Mouse (Mus musculus): ENCODE measurements at regions not wholly inside any gene's neighbourhood (a gene's known extent, or its start where the extent isn't known, plus 50 kb on each side); places are given as distances from the start of the nearest gene placed in this dataset.

DNA sequence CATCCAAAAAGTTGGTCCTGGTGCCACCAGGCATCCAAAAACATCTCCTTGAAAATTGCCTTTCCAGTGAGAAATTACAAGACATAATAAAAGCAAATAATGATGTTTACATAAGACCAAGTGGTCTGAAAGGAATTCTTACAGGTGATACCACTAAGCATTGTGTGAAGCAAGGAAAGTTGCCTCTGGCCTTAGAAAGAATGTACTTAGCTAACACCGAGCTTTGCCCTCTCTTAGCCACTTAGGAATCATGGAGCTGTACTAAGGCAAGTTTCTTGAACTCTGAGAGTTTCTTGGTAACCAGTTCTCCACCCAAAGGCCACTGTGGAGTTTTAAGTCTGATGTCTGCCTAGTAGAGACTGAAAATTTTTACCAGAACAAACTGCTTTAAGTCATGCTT, 359.4 kb upstream of the Cdh11 start:
- DNase-seq (ENCODE audit: low spot score) = no peak

DNA sequence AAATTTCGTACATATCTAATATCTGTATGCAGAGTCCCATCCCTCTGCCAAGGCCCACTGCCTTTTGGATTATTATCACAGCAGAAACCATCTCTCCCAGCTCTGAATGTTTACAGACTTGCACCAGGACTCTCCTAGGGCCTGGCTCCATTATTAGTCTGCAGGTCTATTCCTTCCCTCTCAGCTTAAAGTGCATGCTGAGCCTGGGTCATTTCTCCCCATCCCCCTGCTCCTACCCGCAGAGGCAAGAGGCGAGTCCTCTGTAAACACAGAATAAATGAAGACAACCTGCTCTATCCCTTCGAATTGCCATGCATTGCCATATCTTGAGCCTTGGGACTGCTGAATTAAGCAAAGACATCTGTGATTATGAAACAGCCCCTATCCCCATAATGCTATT, 362.6 kb upstream of the Cdh11 start:
- DNase-seq (ENCODE audit: low spot score) = no peak

DNA sequence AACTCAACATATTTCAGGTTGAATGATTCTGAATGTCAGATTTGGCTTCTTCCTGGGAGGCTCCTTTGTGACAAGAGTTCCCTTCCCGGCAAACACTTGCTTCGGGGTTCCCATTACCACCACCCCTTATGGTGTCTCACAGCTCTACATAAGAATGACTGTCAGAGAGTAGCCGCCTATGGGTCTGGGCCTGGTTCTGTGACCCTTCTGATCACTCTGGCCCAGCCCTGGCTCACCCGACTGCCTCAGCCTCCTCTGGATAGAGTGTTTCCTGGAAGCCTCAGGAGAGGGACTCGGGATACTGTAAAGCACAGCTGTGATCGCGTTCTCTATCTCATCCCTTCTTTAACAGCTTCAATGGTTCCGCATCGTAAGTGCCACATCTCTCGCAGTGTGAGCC, 363.0 kb upstream of the Cdh11 start:
- no peak for DNase-seq (ENCODE audit: low spot score)

DNA sequence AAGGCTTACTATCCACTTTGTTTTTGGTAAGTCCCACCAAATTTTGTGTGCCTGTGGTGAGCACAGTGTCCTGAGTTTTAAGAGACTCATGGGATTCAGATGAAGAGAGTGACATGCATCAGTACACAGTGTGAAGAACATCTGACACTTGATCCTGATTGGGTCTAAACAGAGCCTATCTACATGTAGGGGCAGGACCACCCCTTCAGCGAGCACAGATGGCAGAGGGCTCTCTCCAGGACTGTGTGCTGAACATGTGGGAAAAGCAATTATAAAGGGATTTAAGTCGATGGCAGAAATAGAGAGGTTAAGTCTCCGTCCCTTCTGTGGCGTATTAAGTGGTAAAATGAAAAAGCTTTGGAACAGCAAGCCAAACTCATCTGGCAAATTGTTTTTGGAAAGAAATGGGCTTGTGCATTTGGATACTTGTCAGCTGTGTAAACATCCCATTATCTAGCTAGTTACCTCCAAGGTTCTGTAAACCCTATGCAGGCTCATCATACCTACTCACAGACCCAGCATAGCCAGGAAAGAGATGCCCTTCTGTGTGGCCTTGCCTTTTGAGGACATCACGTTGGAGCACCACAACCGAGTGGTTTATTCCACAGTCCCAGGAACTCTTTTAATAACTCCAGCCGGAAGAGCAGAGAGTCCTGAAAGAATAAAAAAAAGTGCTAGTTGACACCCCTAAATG, 381.3 kb upstream of the Cdh11 start:
- no peak for DNase-seq (ENCODE audit: low spot score)

DNA sequence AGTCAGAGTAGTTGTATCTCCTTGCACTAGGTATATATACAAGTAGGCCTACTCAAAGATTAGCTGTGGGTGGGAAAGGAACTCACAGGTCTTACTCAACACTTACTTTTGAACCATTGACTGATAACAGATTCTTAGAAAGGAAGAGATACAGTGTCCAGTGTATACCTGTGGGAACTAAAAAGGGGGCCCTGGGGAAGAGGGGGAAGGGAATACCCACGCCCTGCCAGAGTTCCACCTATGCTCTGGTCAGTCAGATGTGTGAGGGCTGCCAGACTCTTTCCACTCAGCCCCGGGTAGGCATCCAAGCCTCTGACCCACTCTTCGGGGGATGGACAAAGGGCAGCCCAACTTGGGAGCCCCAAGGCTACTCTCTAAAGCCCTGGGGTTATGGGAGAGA, 387.9 kb upstream of the Cdh11 start:
- no peak for DNase-seq (ENCODE audit: low spot score)

DNA sequence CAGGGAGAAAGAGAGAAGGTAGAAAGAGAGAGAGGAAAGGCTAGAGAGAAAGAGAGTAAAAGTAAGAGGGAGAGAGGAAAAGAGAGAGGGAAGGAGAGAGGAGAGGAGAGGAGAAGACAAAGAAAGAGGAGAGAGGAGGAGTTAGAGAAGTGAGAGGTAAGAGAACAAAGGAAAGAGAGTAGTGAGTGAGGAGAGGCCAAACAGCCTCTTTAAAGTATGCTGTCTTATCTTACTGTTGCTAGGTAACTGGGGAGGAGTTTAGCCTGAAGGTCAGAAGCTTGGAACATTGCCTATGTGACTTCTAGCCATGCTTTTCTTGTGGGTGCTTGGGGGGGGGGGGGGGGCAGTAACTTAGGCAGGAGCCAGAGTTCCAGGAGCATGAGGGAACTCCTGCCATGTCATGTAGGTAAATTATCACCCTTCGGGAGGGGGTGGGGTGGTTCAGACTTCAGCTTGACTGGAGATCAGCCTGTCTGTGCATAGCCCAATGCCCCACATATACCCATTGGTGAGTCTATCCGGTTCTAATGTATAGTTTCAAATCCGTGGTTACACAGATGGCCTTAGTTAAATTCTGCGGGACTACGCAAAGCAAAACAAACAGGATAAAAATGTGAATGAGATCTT, 388.5 kb upstream of the Cdh11 start:
- DNase-seq (ENCODE audit: low spot score) = no peak

DNA sequence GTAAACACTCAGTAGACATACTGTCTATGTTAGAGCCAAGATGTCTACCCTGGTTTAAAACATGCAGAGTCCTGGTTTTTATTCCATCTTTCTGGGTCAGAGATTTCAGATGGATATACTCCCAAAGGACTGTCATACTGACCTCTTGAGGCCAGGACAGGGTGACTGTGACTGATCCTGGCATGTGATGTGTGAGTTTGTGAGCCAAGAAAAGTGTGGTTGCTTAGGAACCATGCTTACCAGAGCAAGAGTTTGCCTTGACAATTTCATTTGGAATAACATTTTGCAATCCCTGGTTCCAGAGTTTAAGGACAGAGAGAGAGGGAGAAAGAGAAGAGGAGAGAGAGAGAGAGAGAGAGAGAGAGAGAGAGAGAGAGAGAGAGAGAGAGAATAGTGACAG, 395.2 kb upstream of the Cdh11 start:
- no peak for DNase-seq (ENCODE audit: low spot score)

DNA sequence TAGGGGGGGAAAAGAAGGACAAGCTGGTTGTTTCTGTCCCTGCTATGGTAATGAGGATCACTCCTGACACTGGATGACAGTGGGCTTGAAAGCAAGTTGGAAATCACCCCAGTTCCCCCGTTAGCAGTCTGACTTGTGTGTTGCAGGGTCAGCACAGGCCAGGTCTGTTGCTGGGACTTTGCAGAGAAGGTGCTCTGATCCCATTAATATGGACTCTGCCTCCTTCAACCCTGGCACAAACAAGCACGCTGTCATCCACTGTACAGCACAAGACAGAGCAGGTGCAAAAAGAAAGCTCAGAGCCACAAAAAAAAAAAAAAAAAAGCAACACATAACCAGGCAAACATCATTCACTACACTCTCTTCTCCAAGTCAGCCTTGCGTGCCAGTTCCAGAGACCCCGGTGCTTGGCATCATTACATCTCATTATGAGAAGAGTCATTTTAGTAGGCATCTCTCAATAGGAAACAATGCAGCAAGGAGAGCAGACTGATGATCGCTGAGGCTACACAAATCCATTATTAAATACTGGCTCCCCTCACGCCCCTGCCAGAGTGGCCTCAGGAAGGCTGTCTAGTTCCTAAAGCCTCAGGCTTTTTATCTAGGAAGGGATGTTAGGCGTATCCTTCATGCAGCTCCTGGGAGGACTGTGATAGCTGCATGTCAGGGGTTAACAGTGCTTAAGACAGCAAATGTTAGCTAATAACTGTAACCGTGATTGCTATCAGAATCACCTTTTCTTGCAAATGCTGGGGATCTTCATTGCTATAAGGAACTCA, 403.5 kb upstream of the Cdh11 start:
- no peak for DNase-seq (ENCODE audit: low spot score)

DNA sequence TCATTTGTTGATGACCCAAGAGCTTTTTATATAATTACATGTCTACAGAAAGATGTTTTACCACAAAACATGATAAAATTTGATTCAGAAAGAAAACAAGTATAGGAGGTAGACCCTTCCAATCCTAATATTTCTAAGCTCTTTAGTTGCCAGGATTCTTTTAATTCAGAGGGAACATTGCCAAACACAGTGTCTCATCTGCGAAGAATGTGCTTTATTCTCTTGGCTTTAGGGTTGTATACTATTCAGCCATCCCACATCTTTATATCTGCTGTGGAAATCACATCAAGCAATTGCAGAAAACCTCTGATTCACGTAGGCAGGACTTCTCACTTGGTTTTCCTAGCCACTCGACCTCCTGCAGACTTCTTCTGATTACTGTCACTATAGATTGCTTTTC, 412.8 kb upstream of the Cdh11 start:
- no peak for DNase-seq (ENCODE audit: low spot score)

DNA sequence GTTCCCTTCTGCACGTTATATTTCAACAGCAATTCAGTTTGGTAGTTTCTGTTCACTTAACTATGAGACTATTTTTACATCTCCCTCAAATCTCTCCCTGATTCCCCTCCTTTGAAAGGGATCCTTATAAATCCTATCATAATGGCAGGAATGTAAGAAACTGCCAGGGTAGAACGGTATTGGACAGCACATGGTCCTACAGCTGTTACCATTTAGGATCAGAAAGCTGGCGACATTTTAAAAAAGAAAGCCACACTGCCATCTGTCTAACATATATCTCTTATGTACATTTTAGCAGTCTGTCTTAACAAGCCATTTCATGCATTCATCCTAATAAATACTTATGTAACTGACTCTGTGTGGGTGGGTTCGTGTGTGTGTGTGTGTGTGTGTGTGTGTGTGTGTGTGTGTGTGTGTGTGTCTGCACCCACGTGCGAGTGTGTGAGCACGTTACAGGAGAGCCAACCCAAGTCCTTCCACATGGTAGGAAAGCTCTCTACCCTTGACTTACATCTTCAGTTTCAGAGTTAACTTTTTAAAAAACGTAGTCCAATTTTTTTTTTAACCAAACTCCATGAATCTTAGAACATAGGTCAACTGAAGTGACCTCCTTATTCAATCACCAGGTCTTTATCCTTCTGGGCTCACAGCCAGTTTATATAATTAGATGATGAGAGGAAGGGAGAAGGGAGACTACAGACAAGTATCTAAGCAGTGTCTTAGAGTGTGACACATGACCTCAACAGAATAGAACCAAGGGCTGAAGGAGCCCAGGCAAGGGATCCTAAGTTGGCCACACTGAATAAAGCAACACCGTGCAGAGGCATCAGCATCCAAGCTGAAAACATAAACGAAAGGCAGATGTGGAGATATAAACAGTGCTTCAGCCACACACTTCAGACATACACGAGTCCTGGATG, 414.5 kb upstream of the Cdh11 start:
- DNase-seq (ENCODE audit: low spot score) = no peak

DNA sequence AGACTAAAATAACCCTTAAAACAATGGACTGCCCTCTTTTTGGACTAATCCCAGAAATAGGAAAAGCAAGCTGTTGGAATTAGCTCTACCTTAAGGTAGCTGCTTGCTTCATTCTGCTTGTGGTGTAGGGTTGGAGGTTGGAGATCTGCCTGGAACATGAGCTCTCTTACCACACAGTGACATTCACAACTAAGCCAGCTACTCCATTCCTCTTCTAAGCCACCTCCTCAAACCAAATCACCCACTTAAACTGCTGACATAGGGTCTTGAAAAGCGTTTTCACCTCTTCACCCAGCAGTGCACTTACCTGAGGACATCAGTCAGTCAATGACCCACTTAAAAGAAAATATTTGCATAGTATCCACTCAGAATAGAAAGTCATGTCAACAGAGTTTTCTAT, 418.3 kb upstream of the Cdh11 start:
- no peak for DNase-seq (ENCODE audit: low spot score)

DNA sequence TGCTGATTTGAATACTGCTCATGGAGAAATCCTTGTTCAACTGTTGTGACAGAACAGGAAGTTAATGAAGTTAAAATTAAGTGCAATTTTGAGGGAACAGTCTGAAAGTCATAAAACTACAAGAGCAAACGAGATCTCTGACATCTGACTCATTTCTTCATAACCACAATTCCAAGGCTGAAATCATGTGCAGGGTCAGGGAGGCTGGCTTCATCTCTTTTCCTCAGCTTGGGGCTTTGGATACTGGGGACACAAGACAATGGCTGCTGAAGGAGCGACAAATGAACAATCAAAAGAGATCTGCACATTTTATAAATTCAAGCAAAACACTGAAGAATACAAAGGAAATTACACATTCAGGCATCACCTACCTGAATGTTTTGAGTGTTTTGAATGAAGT, 429.2 kb upstream of the Cdh11 start:
- no peak for DNase-seq (ENCODE audit: low spot score)

DNA sequence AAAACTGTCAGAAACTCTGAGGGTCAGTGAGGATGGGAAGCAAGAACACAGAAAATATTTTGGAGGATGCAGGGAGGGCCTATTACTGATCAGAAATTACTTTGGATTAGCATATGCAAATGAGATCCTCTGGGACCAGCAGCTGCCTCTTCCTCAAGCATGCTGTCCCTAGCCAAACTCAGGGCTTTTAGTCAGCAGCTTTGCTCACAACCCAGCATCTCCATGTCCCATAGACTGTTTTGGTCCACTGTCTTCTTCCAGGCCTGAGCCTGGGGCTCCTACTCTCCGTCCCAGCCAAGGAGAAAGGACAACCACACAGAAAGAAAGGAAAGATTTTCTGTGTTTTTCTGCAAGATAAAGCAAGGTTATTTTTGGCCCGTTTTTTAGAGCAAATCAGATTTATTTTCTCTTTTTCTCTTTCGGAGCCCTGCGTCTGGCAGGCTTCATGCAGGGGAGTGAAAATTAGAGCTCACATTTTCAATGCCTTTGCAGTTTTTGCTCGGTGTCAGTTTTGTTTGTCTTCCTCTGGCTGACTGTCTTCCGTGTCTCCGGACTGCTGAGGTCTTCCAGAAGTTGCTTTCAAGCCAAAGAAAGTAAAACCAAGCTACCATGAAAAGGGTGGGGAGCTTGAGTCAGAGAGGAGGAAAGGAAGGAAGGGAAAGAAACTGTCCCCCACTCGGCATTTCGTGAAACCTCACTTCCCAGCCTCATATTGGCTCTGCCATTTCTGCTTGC, 445.5 kb upstream of the Cdh11 start:
- no peak for DNase-seq (ENCODE audit: low spot score)

DNA sequence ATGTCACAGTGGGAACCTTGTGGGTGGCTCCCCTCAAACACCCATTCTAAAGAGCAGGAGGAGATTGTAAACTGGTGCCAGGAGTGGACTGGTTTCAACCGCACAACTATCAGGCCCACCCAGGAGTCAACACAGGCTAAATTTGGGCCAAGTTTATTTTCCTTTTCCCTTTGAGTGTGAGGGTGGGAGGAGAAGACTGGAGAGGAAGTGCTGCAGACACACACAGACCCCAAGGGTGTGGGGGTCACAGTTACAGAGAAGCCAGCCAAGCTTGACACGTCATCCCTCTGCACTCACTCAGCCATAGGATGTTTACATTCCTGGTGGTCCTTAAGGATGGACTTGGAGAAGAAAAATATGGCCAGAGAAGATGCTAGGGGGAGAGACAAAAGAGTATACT, 448.9 kb upstream of the Cdh11 start:
- DNase-seq (ENCODE audit: low spot score) = no peak

DNA sequence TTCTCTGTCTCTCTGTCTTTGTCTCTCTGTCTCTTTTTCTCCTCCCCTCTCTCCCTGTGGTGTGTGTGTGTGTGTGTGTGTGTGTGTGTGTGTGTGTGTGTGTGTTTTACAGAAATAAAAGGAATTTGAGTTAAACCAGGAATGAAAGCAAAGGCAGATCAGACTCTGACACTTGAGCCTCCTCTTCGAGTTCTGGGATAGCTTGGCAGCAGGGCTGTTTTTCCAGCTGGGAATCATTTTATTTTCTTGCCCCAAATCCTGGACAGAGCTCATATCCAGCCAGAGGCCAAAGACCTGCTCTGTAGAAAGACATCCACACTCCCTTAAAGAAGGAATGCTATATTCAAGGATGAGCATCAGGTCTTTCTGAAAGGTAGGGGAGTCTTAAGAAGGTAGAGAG, 450.2 kb upstream of the Cdh11 start:
- no peak for DNase-seq (ENCODE audit: low spot score)

DNA sequence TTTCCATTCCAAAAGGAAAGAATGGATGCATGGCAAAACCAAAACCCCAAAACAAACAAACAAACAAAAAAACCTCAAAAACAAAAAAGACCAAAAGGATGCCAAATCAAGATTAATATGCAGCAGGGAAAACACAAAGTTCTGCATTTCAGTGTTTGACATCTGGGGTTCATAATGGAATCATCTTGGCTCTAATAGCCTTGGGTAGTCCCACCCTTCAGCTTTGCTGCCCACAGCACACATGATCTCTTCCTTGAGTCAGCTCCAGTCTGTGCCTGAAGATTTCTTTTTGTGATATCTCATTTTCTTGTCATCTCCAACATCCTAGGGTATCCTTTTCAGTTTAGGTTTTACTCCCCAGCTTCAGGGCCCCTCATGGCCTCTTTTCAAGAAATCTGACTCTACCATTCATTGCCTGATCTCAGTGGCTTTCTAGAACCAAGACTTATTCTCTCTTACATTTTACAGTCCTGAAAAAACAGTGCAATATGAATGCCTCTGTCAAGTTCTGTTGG, 453.1 kb upstream of the Cdh11 start:
- DNase-seq (ENCODE audit: low spot score) = no peak

DNA sequence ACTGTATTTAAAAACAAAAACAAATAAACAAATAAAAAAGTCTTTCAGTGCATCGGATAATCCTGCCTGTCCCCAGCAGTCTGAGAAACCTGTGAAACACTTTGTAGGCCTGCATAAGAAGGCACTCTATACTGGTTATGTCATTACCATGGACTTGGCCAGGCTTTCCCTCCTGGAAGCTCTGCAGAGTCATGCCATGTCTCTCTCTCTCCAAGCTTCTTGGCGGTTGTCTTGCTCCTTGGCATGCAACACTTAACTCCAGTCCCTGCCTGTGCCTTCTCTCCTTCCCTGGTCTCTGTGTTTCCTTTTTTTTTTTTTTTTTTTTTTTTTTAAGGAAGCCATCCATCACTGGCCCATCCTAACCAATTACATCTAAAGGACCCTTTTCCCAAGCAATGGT, 458.7 kb upstream of the Cdh11 start:
- no peak for DNase-seq (ENCODE audit: low spot score)

DNA sequence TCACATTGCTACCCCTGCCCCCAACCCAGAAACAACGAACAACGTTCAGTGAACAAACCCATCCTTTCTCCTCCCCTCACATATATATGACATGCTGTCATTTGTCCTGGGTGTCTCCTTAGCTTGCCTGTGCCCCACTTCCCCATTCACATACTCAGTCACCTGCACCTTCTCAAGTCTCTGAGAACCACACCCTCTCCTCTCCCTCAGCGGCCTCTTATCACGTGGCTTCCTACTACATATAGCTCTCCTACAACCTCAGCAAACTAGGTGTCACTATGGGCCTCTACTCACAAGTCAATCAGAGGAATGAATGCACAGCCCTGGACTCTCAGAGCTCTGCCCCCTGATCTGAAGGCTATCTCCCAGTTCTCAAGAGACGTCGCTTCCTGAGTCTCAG, 459.2 kb upstream of the Cdh11 start:
- DNase-seq (ENCODE audit: low spot score) = no peak

DNA sequence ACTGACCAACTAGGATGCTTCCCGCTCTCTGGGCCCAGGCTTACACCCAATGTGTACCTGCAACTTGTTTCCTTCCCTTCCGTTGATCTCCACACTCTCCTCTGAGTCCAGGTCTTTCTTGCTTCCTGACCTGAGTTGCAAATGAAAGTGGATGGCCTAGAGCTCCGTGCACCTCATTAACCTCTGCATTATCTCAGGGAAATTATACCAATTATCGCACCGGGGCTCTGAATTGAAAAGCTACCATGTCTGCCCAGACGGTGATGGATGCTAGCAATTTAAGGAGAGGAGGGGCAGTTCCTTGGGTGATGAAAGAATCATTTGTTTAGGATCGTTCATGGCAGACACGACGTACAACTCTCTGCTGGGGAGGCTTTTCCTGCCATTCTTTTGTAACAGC, 460.4 kb upstream of the Cdh11 start:
- no peak for DNase-seq (ENCODE audit: low spot score)

DNA sequence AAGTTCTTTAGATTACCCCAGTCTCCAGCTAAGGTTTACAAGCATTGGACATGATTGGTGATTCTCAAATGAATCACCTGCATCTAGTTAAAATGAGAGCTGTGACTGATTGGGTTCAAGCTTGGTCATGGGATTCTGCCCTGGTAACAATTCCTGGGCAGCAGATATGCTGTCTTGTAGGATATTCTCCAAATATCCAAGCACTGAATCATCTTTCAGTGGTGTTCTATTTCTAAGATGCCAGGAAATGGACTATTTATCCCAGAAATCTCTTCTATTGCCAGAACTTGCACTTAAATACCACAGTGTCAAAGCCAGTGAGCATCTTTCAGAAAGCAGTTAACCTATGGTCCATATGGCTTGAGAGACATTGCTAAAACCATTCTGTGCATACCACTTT, 475.8 kb upstream of the Cdh11 start:
- no peak for DNase-seq (ENCODE audit: low spot score)

DNA sequence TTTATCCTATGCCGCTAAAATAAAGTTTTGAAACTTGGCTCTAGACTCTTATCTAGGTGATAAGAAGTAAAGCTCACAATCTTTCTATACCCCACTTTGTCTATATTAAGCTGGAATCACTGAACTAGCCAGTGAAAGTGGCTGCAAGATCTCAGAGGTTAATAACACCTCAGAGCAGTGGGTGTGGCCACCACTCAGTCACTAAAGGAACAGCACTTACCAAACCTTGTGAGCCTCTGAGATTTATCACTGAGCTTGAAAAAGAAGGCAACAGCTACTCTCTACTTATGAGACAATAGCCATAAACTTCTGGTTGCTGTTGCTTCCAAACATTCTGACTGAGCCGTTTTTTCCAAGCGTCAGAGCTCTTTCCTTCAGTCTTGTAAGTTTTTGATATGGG, 484.6 kb upstream of the Cdh11 start:
- no peak for DNase-seq (ENCODE audit: low spot score)
